Mouse (Mus musculus) CH12.LX (cell line): ENCODE results near the gene Gm36028. TPM values are rescaled to one million over a fixed set of nuclear protein-coding genes. Genes with fewer than 3 reads are reported as not detected.

Source experiments
- DNase-seq: peaks from one replicate; pipeline ENCODE4 v3.0.0-alpha.2; 2013; ENCODE audit errors: extremely low read depth
- H3K27ac ChIP-seq: 2 replicates; pipeline ENCODE4 v1.5.1; 2012; ENCODE audit warnings: low read depth, mild to moderate bottlenecking, control low read depth, moderate library complexity; ENCODE audit not compliant: insufficient read depth
- H3K27me3 ChIP-seq: replicated peaks from 2 replicates; pipeline ENCODE3; 2012; ENCODE audit warnings: inconsistent platforms
- H3K36me3 ChIP-seq, 2 experiments: replicated peaks in 1 of 2; 2 replicates each; pipeline versions ENCODE3 to v1.6.1; 2012; ENCODE audit warnings: inconsistent platforms in 1 of 2, low read length in 1 of 2, mild to moderate bottlenecking in 1 of 2, mixed read lengths in 1 of 2, moderate library complexity in 1 of 2; ENCODE audit not compliant: control insufficient read depth in 1 of 2, insufficient read depth in 1 of 2
- H3K4me1 ChIP-seq, 2 experiments: 2 replicates each; pipeline ENCODE4 v1.6.1; 2012; ENCODE audit warnings: inconsistent platforms in 1 of 2, moderate library complexity in 1 of 2; ENCODE audit not compliant: insufficient read depth in 2 of 2, control insufficient read depth in 1 of 2
- H3K4me2 ChIP-seq: 2 replicates; pipeline ENCODE4 v1.6.1; 2012; ENCODE audit warnings: low read depth, mild to moderate bottlenecking, control low read depth; ENCODE audit not compliant: poor library complexity, insufficient read depth, severe bottlenecking
- H3K4me3 ChIP-seq, 3 experiments: fragments of 150-350 bp in 1 of 3; sonication (generic) in 1 of 3; replicated peaks in 1 of 3; 2 replicates each; pipeline versions ENCODE3 to v1.5.1; 2011 to 2012; ENCODE audit warnings: low read depth in 2 of 3, low read length in 2 of 3, mild to moderate bottlenecking in 2 of 3, moderate library complexity in 2 of 3, control low read depth in 1 of 3, improper control_type of control experiment in 1 of 3, inconsistent platforms in 1 of 3, mixed read lengths in 1 of 3; ENCODE audit not compliant: poor library complexity in 1 of 3
- H3K79me2 ChIP-seq: replicated peaks from 2 replicates; pipeline ENCODE4 v1.6.1; 2012; ENCODE audit warnings: mild to moderate bottlenecking, moderate library complexity; ENCODE audit not compliant: control insufficient read depth, poor library complexity, insufficient read depth, severe bottlenecking; ENCODE audit errors: extremely low read depth
- H3K9ac ChIP-seq: 2 replicates; pipeline ENCODE4 v1.6.1; 2012; ENCODE audit warnings: low read depth, mild to moderate bottlenecking, control low read depth, moderate library complexity; ENCODE audit not compliant: insufficient read depth
- H3K9me3 ChIP-seq: replicated peaks from 2 replicates; pipeline ENCODE3; 2012; ENCODE audit warnings: low read length, inconsistent platforms, mixed read lengths
- BHLHE40 ChIP-seq: IDR thresholded peaks from 2 replicates; pipeline ENCODE4 v1.6.1; 2011; ENCODE audit warnings: mild to moderate bottlenecking, low read depth, low read length, improper control_type of control experiment
- CTCF ChIP-seq, 2 experiments: IDR thresholded peaks in 1 of 2; conservative IDR thresholded peaks in 1 of 2; 2 replicates each; pipeline ENCODE4 v1.5.1; 2011 to 2012; ENCODE audit warnings: low read depth in 2 of 2, low read length in 2 of 2, improper control_type of control experiment in 1 of 2, inconsistent platforms in 1 of 2, mild to moderate bottlenecking in 1 of 2, moderate library complexity in 1 of 2
- ETS1 ChIP-seq: conservative IDR thresholded peaks from 2 replicates; pipeline ENCODE4 v1.6.1; 2012; ENCODE audit warnings: low read depth, mild to moderate bottlenecking, inconsistent platforms, low read length, improper control_type of control experiment, moderate library complexity
- GABPA ChIP-seq: IDR thresholded peaks from 2 replicates; pipeline ENCODE4 v1.6.1; 2012; ENCODE audit warnings: low read depth, low read length, improper control_type of control experiment, inconsistent platforms; ENCODE audit not compliant: insufficient replicate concordance
- HCFC1 ChIP-seq: IDR thresholded peaks from 2 replicates; pipeline ENCODE4 v1.6.1; 2012; ENCODE audit warnings: low read depth, mild to moderate bottlenecking, inconsistent platforms, low read length, improper control_type of control experiment
- JUND ChIP-seq: conservative IDR thresholded peaks from 2 replicates; pipeline ENCODE4 v1.6.1; 2011; ENCODE audit warnings: low read depth, low read length, improper control_type of control experiment
- KAT2A ChIP-seq: IDR thresholded peaks from 2 replicates; pipeline ENCODE4 v1.6.1; 2012; ENCODE audit warnings: low read length, improper control_type of control experiment, inconsistent platforms; ENCODE audit not compliant: insufficient replicate concordance
- NELFE ChIP-seq: IDR thresholded peaks from 2 replicates; pipeline ENCODE4 v1.6.1; 2011; ENCODE audit warnings: low read depth, low read length, improper control_type of control experiment
- PAX5 ChIP-seq: IDR thresholded peaks from 2 replicates; pipeline ENCODE4 v1.6.1; 2012; ENCODE audit warnings: low read length, inconsistent platforms, mixed read lengths
- POLR2A ChIP-seq: IDR thresholded peaks from 2 replicates; pipeline ENCODE4 v1.6.1; 2011; ENCODE audit warnings: low read depth, mild to moderate bottlenecking, improper control_type of control experiment, low read length
- SMC3 ChIP-seq: IDR thresholded peaks from 2 replicates; pipeline ENCODE4 v1.6.1; 2011; ENCODE audit warnings: low read depth, low read length, improper control_type of control experiment
- USF1 ChIP-seq: IDR thresholded peaks from 2 replicates; pipeline ENCODE4 v1.6.1; 2014; ENCODE audit warnings: low read depth, mild to moderate bottlenecking, inconsistent platforms, low read length, improper control_type of control experiment
- USF2 ChIP-seq: conservative IDR thresholded peaks from 2 replicates; pipeline ENCODE4 v1.6.1; 2011; ENCODE audit warnings: low read depth, low read length, improper control_type of control experiment
- ZMIZ1 ChIP-seq: IDR thresholded peaks from 2 replicates; pipeline ENCODE4 v1.6.1; 2012; ENCODE audit warnings: low read depth, mild to moderate bottlenecking, inconsistent platforms, low read length, improper control_type of control experiment
- dilution Hi-C: fragments of 300-500 bp; cut with MboI; formaldehyde crosslinking; loops from 2 replicates; pipeline ENCODE4 v1.14.3; 2020; ENCODE audit warnings: low sequenced_read_pairs; ENCODE audit not compliant: extremely low pct_unique_long_range_greater_than_20kb, extremely low pct_ligation_motif_present
- in situ Hi-C: fragments of 300-500 bp; cut with MboI; formaldehyde crosslinking; loops from 3 replicates; pipeline ENCODE4 v1.14.3; 2019; ENCODE audit warnings: low sequenced_read_pairs, low pct_ligation_motif_present, low pct_unique_long_range_greater_than_20kb, mixed read lengths
- polyA plus RNA-seq: library from polyadenylated mRNA; unstranded; fragments of >175 nt; gene quantifications from 2 replicates; pipeline ENCODE4 v1.2.1, GENCODE M21; 2012; ENCODE audit warnings: low read depth; ENCODE audit not compliant: insufficient read length
- total RNA-seq, 2 experiments: library from RNA; depleted of rRNA; stranded (reverse); fragments of 300-350 nt in 1 of 2; fragments of >200 nt in 1 of 2; gene quantifications; 2 replicates each; pipeline ENCODE4 v1.2.3; 2012 to 2014

Gene Gm36028
- total and polyA plus RNA-seq, 3 experiments = not detected

DNA sequence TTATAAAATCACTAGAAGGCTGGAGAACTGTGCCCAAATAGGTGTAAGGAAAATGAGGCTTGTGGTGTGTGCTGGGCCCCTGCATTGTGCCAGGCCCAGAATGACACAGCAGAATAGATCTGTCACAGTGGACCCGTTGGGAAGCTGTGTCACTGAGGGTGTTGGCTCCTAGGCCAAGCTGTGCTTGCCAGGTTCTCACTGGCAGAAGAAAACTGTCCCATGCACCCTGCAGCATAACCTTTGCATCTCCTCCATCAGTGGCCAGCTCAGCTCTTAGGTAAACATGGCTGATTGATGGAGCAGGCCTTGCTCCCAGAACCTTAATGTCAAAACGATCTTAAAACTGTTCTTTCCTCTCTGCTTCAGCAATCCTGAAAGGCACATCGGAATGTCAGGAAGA, 4.6 kb downstream of the Gm36028 start:
- TF ChIP-seq HCFC1 (no peak), KAT2A (no peak), USF1 (no peak), ZMIZ1 (no peak), PAX5 (no peak), GABPA (no peak), NELFE (no peak)
- peaks cover 7 to 12% of the 10 kb centered on the region in 2 experiments for H3K4me1 ChIP-seq
- H3K4me2 ChIP-seq = no peak overlapping the region
- no peak overlapping the region for H3K27ac ChIP-seq
- H3K9me3 ChIP-seq = no peaks in the 10 kb centered on the region
- DNase-seq = no peak
- in situ Hi-C loops (no loop called here), dilution Hi-C loops (no loop called here)
- no peaks in the 10 kb centered on the region for H3K36me3 ChIP-seq
- H3K4me3 ChIP-seq = no peak overlapping the region
- H3K27me3 ChIP-seq = no peaks in the 10 kb centered on the region
- H3K79me2 ChIP-seq = no peaks in the 10 kb centered on the region
- H3K9ac ChIP-seq = no peak overlapping the region

DNA sequence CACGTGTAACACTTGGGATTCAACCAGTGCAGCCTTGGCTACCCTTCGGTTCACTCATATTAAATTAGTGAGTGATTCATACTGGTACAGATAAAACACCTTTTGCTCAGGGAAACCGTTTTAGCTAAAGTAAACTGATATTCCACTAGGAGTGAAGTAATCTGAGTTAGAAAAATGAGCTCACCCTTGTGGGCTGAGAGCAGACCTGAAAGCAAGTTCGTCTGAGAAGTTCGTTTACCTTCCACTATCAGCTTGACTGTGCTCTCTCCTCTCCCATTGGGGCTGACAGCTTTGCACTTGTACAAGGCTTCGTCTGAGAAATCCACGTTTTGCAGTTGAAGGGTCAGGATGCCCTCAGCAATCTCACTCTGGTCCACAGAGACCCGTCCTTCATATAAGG, 5.4 kb downstream of the Gm36028 start:
- Histone ChIP-seq H3K4me1 (peaks cover 7 to 12% of the 10 kb centered on the region in 2 experiments), H3K4me3 (no peak overlapping the region), H3K36me3 (no peaks in the 10 kb centered on the region), H3K27ac (no peak overlapping the region)
- dilution Hi-C loops (no loop called here), in situ Hi-C loops (no loop called here)
- TF ChIP-seq POLR2A (no peak), CTCF (conservative IDR thresholded peaks at IDR 0.05 in 1 of 2, IDR thresholded peaks at IDR 0.05 in 1 of 2; ENCODE audit: low read depth in 2 of 2, low read length in 2 of 2) (no peak), PAX5 (no peak), ETS1 (no peak), SMC3 (no peak), JUND (no peak)
- TF ChIP-seq, all 38 proteins: peak for 0
- no peaks in the 10 kb centered on the region for H3K9me3 ChIP-seq
- H3K27me3 ChIP-seq = no peaks in the 10 kb centered on the region
- no peaks in the 10 kb centered on the region for H3K79me2 ChIP-seq
- no peak overlapping the region for H3K9ac ChIP-seq
- H3K4me2 ChIP-seq = no peak overlapping the region
- DNase-seq = no peak

DNA sequence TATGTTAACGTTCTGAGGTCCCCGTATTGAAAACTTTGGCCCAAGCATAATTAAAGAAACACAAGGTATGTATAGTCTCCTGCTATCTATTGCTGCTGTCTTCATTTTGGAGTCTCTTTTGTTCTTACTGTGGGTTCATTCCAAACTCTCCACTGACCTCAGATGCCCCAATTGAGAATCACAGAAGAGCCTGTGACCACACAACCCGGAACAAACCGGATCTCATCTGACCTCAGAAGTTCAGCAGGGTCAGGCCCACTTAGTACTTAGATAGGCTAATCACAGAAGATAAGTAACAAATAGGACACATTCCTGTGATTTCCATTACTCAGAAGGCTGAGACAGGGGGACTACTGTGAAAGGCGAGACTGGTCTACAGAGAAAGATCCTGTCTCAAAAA, 6.4 kb downstream of the Gm36028 start:
- no peak overlapping the region for H3K4me2 ChIP-seq
- H3K27me3 ChIP-seq = no peaks in the 10 kb centered on the region
- in situ Hi-C loops (no loop called here), dilution Hi-C loops (no loop called here)
- H3K9ac ChIP-seq = no peak overlapping the region
- H3K79me2 ChIP-seq = no peaks in the 10 kb centered on the region
- peaks cover 4 to 7% of the 10 kb centered on the region in 2 experiments for H3K4me1 ChIP-seq
- TF ChIP-seq BHLHE40 = no peak
- TF ChIP-seq SMC3 = no peak
- no peak for TF ChIP-seq USF2
- no peaks in the 10 kb centered on the region for H3K36me3 ChIP-seq
- no peak overlapping the region for H3K27ac ChIP-seq
- DNase-seq = no peak
- H3K9me3 ChIP-seq = no peaks in the 10 kb centered on the region
- no peak overlapping the region for H3K4me3 ChIP-seq
